Mouse (Mus musculus): ENCODE data around the gene Prkrip1. TPM values are rescaled to one million over a fixed set of nuclear protein-coding genes. Genes with fewer than 3 reads are reported as not detected.
A peak's percentile ranks its signal among the peaks of the same experiment; 100 is the strongest.

Gene Prkrip1
- total RNA-seq (2021) = 10 to 100 TPM; 28.3 to 39.2 TPM

GRCm38 (mm10) chr5:136198474-136199391 lies at the start of gene Prkrip1:
Gene Prkrip1, minus strand, starts transcription at chr5:136198963.
- peak; percentile 94 for DNase-seq (ENCODE audit: low spot score in 2 of 2)
- intact Hi-C loops (cut with DNase I) = no loop called here

GRCm38 (mm10) chr5:136248441-136248840 lies 49.7 kb upstream of the Prkrip1 start:
- DNase-seq (ENCODE audit: low spot score in 2 of 2) = no peak
- intact Hi-C loops (cut with DNase I) = no loop called here

GRCm38 (mm10) chr5:136246452-136246838 lies 47.7 kb upstream of the Prkrip1 start, which contains the start of gene Sh2b2:
Gene Sh2b2, minus strand, starts transcription at chr5:136246556.
- intact Hi-C loops (cut with DNase I) = no loop called here
- DNase-seq (ENCODE audit: low spot score in 2 of 2) = no peak

GRCm38 (mm10) chr5:136245541-136246451 lies 47.0 kb upstream of the Prkrip1 start:
- intact Hi-C loops (cut with DNase I) = no loop called here
- DNase-seq (ENCODE audit: low spot score in 2 of 2) = no peak

GRCm38 (mm10) chr5:136244762-136245540 lies 46.2 kb upstream of the Prkrip1 start:
- peak; percentile 83 to 85 for DNase-seq (ENCODE audit: low spot score in 2 of 2)
- intact Hi-C loops (cut with DNase I) = no loop called here

GRCm38 (mm10) chr5:136243851-136244761 lies 45.3 kb upstream of the Prkrip1 start:
- intact Hi-C loops (cut with DNase I) = no loop called here
- DNase-seq (ENCODE audit: low spot score in 2 of 2) = peak; percentile 10 to 28

- intact Hi-C loops (cut with DNase I) = no loop called here
- no peak for DNase-seq (ENCODE audit: low spot score in 2 of 2)
Measured at GRCm38 (mm10) chr5:136241161-136241560, 42.4 kb upstream of the Prkrip1 start.

- DNase-seq (ENCODE audit: low spot score in 2 of 2) = no peak
- intact Hi-C loops (cut with DNase I) = no loop called here
Measured at GRCm38 (mm10) chr5:136240381-136240780, 41.6 kb upstream of the Prkrip1 start.

- intact Hi-C loops (cut with DNase I) = no loop called here
- no peak for DNase-seq (ENCODE audit: low spot score in 2 of 2)
Measured at GRCm38 (mm10) chr5:136237607-136238006, 38.8 kb upstream of the Prkrip1 start.

GRCm38 (mm10) chr5:136236611-136237010 lies 37.8 kb upstream of the Prkrip1 start:
- no peak for DNase-seq (ENCODE audit: low spot score in 2 of 2)
- intact Hi-C loops (cut with DNase I) = no loop called here

- no peak for DNase-seq (ENCODE audit: low spot score in 2 of 2)
- intact Hi-C loops (cut with DNase I) = no loop called here
Measured at GRCm38 (mm10) chr5:136230348-136231035, 31.7 kb upstream of the Prkrip1 start.

- intact Hi-C loops (cut with DNase I) = no loop called here
- no peak for DNase-seq (ENCODE audit: low spot score in 2 of 2)
Measured at GRCm38 (mm10) chr5:136226246-136226876, 27.6 kb upstream of the Prkrip1 start.

GRCm38 (mm10) chr5:136218585-136218984 lies 19.8 kb upstream of the Prkrip1 start:
- intact Hi-C loops (cut with DNase I) = no loop called here
- no peak for DNase-seq (ENCODE audit: low spot score in 2 of 2)

GRCm38 (mm10) chr5:136217932-136218381 lies 19.2 kb upstream of the Prkrip1 start:
- intact Hi-C loops (cut with DNase I) = no loop called here
- DNase-seq (ENCODE audit: low spot score in 2 of 2) = no peak

GRCm38 (mm10) chr5:136217004-136217665 lies 18.4 kb upstream of the Prkrip1 start:
- intact Hi-C loops (cut with DNase I) = no loop called here
- no peak for DNase-seq (ENCODE audit: low spot score in 2 of 2)

GRCm38 (mm10) chr5:136215958-136216357 lies 17.2 kb upstream of the Prkrip1 start:
- no peak for DNase-seq (ENCODE audit: low spot score in 2 of 2)
- intact Hi-C loops (cut with DNase I) = no loop called here

GRCm38 (mm10) chr5:136215211-136215610 lies 16.4 kb upstream of the Prkrip1 start:
- intact Hi-C loops (cut with DNase I) = no loop called here
- no peak for DNase-seq (ENCODE audit: low spot score in 2 of 2)
